Mouse (Mus musculus) limb, embryonic 13.5 days (tissue): ENCODE measurements around the gene Lrrc42. TPM values are rescaled to one million over a fixed set of nuclear protein-coding genes. Genes with fewer than 3 reads are reported as not detected.

Experiments used
- ATAC-seq: fragments of 200-750 bp; cut with Nextera tagmentation; 2 replicates; pipeline ENCODE4 v1.8.0; 2017; ENCODE audit warnings: low read depth, moderate number of reproducible peaks, moderate TSS enrichment; ENCODE audit not compliant: low FRiP score
- H3K27ac ChIP-seq: fragments of 300-500 bp; sonication (generic); 2 replicates; pipeline ENCODE4 v1.5.1; 2015; ENCODE audit warnings: inconsistent platforms, mild to moderate bottlenecking, moderate library complexity
- H3K27me3 ChIP-seq: fragments of 300-500 bp; sonication (generic); 2 replicates; pipeline ENCODE4 v1.6.1; 2015; ENCODE audit warnings: mild to moderate bottlenecking, inconsistent platforms
- H3K36me3 ChIP-seq: fragments of 300-500 bp; sonication (generic); 2 replicates; pipeline ENCODE4 v1.6.1; 2015; ENCODE audit warnings: inconsistent platforms, mild to moderate bottlenecking, moderate library complexity
- H3K4me1 ChIP-seq: fragments of 300-500 bp; sonication (generic); 2 replicates; pipeline ENCODE4 v1.6.1; 2015; ENCODE audit warnings: inconsistent platforms
- H3K4me2 ChIP-seq: fragments of 300-500 bp; sonication (generic); replicated peaks from 2 replicates; pipeline ENCODE4 v1.6.1; 2015; ENCODE audit warnings: inconsistent platforms, mild to moderate bottlenecking, moderate library complexity
- H3K4me3 ChIP-seq: fragments of 300-500 bp; sonication (generic); 2 replicates; pipeline ENCODE4 v1.5.1; 2015; ENCODE audit warnings: moderate library complexity, mild to moderate bottlenecking, inconsistent platforms
- H3K9ac ChIP-seq: fragments of 300-500 bp; sonication (generic); 2 replicates; pipeline ENCODE4 v1.6.1; 2015; ENCODE audit warnings: mild to moderate bottlenecking, inconsistent platforms
- H3K9me3 ChIP-seq: fragments of 300-500 bp; sonication (generic); 2 replicates; pipeline ENCODE4 v1.6.1; 2016; ENCODE audit warnings: inconsistent platforms
- WGBS: fragments of 180-500 bp; shearing (Covaris S2); methylation state at CpG from one replicate; pipeline ENCODE4 v1.1.7; 2015; 5-methylcytosine and 5-hydroxymethylcytosine counted together
- polyA plus RNA-seq: library from polyadenylated mRNA; unstranded; fragments of >200 nt; fragmentation: Nextera tagmentation; extraction: Ambion mirVana; gene quantifications from 2 replicates; pipeline ENCODE4 v1.2.1, GENCODE M21; 2015

Gene Lrrc42
- 102 and 103 TPM in 2 replicates for polyA plus RNA-seq

DNA sequence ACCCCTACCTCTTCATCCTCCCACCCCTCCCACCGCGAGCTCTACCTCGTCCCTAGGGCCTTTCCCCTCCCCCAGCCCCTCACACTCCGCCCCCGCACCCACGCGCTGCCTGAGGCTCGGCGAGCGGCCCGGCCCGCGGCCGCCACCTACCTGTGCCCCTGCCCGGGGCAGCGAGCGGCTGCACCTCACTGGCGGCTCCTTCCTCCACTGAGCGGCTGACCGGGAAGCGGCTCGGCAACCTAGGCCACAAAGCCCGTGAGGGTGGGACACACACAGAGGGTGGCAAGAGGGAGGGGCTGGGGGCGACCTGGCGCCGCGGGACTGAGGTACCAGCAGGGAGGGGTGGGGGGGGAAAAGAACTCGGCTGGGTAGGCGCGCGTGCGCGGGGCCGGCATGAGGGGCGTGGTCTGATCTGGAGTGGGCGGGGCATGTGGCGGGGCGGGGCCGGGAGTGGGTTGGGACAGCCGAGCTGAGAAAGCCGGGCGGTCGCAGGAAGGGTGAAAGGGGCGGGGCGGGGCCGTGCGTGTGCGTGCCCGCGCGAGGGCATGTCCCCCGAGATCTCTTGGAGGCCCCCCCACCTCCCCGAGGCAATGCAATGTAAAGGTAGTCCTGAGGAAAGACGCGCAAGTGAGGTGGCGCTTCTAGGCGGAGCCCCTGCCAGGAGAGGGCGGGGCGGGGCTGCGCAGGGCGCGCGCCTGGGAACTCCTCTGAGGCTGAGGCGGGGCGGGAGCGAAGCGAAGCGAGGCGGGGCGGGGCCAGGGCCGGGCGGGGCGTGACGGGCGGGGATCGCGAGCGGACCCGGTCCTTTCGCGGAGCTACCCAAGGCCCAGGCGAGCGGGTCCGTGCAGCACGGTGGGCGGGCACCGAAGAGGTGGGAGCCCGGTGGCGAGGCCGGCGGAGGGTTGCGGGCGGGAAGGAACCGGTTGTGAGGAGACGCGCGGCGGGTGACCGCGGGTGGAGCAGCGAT lies at the start of gene Lrrc42, which contains the start of gene Hspb11:
Lrrc42 (minus strand) TSS at position 408 of the 967 bp plus-strand sequence.
Hspb11 (plus strand) TSS at position 469 of the 967 bp plus-strand sequence.
- H3K4me1 ChIP-seq: peaks cover 37% of the 10 kb centered on the region
- H3K4me3 ChIP-seq: peak within 1 kb of the TSS; percentile 85
- H3K4me2 ChIP-seq: peak within 1 kb of the TSS; percentile 80
- peak within 1 kb of the TSS; percentile 80 for H3K27ac ChIP-seq
- H3K36me3 ChIP-seq: no peaks in the 10 kb centered on the region
- peak within 1 kb of the TSS; percentile 85 for H3K9ac ChIP-seq
- under 1% methylated on average over 87 of the region's 101 CpGs for WGBS
- peak; percentile 97 for ATAC-seq
- H3K9me3 ChIP-seq: no peaks in the 10 kb centered on the region
- H3K27me3 ChIP-seq: no peaks in the 10 kb centered on the region

DNA sequence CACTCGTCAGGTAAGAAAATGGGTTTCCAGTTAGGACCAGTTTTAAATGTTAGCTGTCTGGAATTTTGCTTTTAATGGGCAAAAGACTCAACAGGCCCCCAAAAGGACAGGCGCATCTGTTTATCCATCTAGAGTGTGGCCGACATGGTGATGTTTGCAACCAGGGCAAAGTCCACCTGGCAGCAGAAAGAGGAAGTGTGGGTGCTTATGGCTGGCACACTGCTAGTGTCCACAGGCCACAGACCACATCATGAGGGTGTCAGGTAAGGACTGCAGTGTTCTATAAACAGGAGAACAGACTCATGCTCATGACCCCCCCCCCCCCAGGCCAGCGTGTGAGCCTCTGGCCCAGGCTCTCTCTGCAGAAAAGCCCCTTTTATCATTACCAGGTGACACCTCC lies 49.5 kb upstream of the Lrrc42 start:
- ATAC-seq: no peak
- Histone ChIP-seq H3K9me3 (no peaks in the 10 kb centered on the region), H3K27ac (no peak overlapping the region), H3K4me2 (no peak overlapping the region), H3K4me1 (peaks cover 9% of the 10 kb centered on the region; the same call in 1 of the 2 replicates), H3K36me3 (no peaks in the 10 kb centered on the region), H3K4me3 (no peak overlapping the region), H3K27me3 (peaks cover 10% of the 10 kb centered on the region; the same call in 1 of the 2 replicates), H3K9ac (no peak overlapping the region)
- WGBS: 57% methylated on average over 4 of the region's 4 CpGs

DNA sequence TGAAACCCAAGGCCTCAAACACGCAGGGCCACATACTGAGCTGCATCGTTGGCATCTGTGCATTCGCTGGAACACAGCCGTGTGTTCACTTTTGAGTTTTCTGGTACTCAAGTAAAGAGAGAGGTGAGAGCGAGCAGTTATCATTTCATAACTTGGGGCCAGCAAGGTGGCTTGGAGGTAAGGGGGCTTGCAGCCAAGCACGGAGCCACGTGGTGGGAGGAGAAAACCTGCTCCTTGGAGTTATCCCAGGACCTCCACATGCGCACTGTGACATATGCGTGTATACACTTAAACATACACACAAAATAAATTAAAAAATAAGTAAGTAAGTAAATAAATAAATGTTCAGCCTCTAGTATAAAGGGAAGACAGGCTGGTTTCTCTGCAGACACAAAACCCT lies 48.9 kb upstream of the Lrrc42 start:
- no peak overlapping the region for H3K9ac ChIP-seq
- H3K4me2 ChIP-seq: no peak overlapping the region
- H3K4me3 ChIP-seq: no peak overlapping the region
- peaks cover 10% of the 10 kb centered on the region; the same call in 1 of the 2 replicates for H3K27me3 ChIP-seq
- WGBS: 86% methylated on average over 9 of the region's 9 CpGs
- H3K4me1 ChIP-seq: peaks cover 9% of the 10 kb centered on the region; the same call in 1 of the 2 replicates
- no peaks in the 10 kb centered on the region for H3K36me3 ChIP-seq
- no peaks in the 10 kb centered on the region for H3K9me3 ChIP-seq
- ATAC-seq: no peak
- no peak overlapping the region for H3K27ac ChIP-seq

DNA sequence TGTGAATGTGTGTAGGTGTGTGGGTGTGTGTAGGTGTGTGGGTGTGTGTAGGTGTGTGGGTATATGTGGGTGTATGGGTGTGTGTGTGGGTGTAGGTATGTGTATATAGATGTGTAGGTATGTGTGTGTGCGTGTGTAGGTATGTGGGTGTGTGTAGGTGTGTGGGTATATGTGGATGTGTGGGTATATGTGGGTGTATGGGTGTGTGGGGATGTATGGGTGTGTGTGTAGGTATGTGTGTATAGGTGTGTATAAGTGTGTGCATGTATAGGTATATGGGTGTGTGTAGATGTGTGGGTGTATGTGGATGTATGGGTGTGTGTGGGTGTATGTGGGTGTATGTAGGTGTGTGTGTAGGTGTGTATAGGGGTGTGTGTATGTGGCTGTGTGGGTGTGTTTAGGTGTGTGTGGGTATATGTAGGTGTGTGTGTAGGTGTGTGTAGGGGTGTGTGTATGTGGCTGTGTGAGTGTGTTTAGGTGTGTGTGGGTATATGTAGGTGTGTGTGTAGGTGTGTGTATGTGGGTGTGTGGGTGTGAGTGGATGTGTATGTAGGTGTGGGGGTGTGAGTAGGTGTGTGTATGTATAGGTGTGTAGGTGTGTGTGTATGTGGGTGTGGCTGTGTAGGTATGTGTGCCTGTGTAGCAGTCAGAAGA lies 47.7 kb upstream of the Lrrc42 start:
- Histone ChIP-seq H3K9ac (no peak overlapping the region), H3K9me3 (no peaks in the 10 kb centered on the region), H3K4me3 (no peak overlapping the region), H3K4me1 (0 out of 2 replicates have a peak, but pooled peaks cover 4% of the 10 kb centered on the region), H3K27me3 (0 out of 2 replicates have a peak, but pooled peaks cover 3% of the 10 kb centered on the region), H3K27ac (no peak overlapping the region), H3K36me3 (no peaks in the 10 kb centered on the region), H3K4me2 (no peak overlapping the region)
- no peak for ATAC-seq
- 96% methylated on average over 1 of the region's 1 CpGs for WGBS

DNA sequence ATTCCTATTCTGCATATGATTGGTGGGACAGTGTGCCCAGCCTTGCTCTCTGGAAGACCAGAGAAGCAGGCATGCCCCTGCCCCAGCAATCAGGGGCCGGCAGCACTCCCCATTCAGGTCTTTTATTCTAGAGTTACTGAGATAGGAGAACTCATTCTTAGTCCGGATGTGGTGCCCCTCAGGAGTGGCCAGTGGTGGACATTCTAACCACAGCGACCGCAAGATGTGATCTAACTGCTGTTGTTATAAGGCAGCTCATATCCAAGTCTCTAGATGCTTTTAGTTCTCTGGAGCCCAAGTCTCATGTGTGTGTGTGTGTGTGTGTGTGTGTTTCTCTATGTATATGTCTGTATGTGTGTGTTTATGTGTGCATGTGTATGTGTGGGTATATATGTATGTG lies 47.0 kb upstream of the Lrrc42 start:
- no peaks in the 10 kb centered on the region for H3K9me3 ChIP-seq
- H3K4me1 ChIP-seq: 0 out of 2 replicates have a peak, but pooled peaks cover 4% of the 10 kb centered on the region
- ATAC-seq: no peak
- H3K4me3 ChIP-seq: no peak overlapping the region
- H3K27me3 ChIP-seq: 0 out of 2 replicates have a peak, but pooled peaks cover 3% of the 10 kb centered on the region
- H3K27ac ChIP-seq: no peak overlapping the region
- H3K9ac ChIP-seq: no peak overlapping the region
- no peaks in the 10 kb centered on the region for H3K36me3 ChIP-seq
- H3K4me2 ChIP-seq: no peak overlapping the region
- 84% methylated on average over 4 of the region's 4 CpGs for WGBS

DNA sequence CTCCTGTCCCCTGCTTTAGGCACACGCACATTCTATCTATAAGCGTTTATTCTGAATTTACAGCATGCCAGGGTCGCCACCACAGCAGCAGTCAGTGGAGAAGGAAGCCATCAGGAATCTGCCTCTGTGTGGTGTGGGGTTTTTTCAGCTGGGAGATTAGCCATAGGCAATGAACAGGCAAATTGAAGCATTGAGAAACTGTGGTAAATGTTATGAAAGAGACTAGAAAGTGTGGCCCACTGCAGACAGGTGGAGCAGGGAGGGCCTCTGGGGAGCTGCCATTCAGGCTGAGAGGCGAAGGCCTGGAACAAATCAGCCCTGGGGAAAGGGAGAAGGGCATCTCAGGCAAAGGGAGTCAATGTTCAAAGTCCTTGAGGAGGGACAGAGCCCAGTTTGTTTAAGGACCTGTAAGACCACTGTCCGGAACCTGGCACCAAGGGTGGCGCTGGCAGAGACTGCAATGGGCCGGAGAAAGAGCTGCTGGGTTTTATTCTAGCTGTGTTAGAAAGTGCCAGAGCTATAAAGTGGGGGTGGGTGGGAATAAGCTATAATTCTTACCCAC lies 46.5 kb upstream of the Lrrc42 start:
- ATAC-seq: no peak
- H3K4me3 ChIP-seq: no peak overlapping the region
- H3K27me3 ChIP-seq: 0 out of 2 replicates have a peak, but pooled peaks cover 3% of the 10 kb centered on the region
- H3K4me1 ChIP-seq: no peaks in the 10 kb centered on the region
- H3K36me3 ChIP-seq: no peaks in the 10 kb centered on the region
- WGBS: 79% methylated on average over 7 of the region's 7 CpGs
- no peak overlapping the region for H3K27ac ChIP-seq
- no peaks in the 10 kb centered on the region for H3K9me3 ChIP-seq
- no peak overlapping the region for H3K4me2 ChIP-seq
- H3K9ac ChIP-seq: no peak overlapping the region

DNA sequence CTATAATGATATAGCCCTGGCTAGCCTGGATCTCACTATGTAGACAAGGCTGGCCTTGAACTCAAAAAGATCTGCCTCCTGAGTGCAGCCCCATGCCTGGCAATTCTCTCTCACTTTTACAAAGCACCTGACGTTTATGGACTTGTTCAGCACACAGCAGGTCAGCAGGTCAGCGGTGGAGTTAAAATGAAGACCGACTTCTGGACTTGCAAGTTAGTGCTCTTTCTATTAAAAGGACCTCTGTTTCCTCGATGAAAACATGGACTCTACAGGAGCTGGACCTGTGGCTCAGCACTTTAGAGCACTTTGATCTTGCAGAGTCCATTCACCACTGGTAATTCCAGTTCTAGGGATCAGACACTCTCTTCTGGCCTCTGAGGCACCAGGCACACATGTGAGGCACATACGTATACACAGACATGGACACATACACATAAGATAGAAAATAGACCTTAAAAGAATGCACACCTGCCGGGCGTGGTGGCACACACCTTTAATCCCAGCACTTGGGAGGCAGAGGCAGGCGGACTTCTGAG lies 44.8 kb upstream of the Lrrc42 start:
- Histone ChIP-seq H3K27me3 (no peaks in the 10 kb centered on the region), H3K9ac (no peak overlapping the region), H3K4me3 (no peak overlapping the region), H3K4me2 (no peak overlapping the region), H3K36me3 (no peaks in the 10 kb centered on the region), H3K9me3 (no peaks in the 10 kb centered on the region), H3K4me1 (no peaks in the 10 kb centered on the region), H3K27ac (no peak overlapping the region)
- ATAC-seq: no peak
- WGBS: 69% methylated on average over 8 of the region's 8 CpGs

DNA sequence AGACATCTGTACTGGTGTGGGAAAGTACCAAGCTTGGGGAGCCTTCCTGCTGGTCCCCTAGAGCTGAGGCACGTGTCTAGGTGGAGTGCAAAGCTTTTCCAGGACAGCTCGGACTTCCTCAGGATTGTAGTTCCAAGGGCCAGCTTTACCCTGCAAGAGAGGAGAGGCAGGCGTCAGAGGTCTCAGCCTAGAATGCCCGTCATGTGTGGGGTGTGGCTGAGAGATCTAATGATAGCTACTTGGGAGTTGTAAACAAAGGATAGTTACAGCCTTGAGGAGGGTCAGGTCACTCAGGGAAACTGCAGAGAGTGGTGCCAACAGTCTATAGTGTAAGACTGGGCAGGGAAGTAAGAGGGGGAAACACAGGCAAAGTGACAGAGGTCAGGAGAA lies 38.9 kb upstream of the Lrrc42 start:
- Histone ChIP-seq H3K9me3 (no peaks in the 10 kb centered on the region), H3K36me3 (no peaks in the 10 kb centered on the region), H3K4me1 (no peaks in the 10 kb centered on the region), H3K4me3 (no peak overlapping the region), H3K4me2 (no peak overlapping the region), H3K27ac (no peak overlapping the region), H3K9ac (no peak overlapping the region), H3K27me3 (no peaks in the 10 kb centered on the region)
- no peak for ATAC-seq
- WGBS: 34% methylated on average over 4 of the region's 4 CpGs

DNA sequence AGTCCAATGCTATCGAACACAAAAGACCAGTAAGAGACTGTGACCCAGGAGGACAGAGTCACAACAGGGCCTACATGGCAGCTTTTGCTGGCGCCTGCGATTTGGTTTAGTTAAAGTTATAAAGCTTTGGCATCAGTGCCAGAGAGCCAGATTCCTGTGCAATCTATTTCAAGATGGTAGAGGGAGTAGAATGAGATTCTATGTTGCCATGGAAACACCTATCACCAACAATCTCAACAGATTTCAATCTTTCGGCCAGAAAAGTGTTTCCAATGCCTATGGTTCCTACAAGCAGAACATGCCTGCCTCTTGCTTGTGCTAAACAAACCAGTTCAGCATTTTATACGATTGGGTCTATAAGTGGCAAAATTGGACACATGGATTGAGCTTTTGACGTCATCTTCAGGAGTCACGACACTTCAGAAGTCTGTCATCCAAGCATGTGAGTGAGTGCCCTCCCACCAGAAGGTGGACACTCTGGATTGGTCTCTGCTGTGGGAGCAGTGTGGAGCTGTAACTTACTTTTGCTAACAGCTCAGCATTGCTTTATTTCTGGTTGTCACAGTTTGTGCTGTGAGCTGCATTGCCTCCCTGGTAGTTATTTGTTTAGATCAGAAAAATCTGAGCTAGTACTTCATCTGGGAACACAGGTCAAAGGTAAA lies 38.4 kb upstream of the Lrrc42 start:
- 90% methylated on average over 7 of the region's 7 CpGs for WGBS
- no peak overlapping the region for H3K4me3 ChIP-seq
- no peaks in the 10 kb centered on the region for H3K4me1 ChIP-seq
- no peak for ATAC-seq
- H3K27ac ChIP-seq: no peak overlapping the region
- H3K36me3 ChIP-seq: no peaks in the 10 kb centered on the region
- no peak overlapping the region for H3K9ac ChIP-seq
- H3K27me3 ChIP-seq: no peaks in the 10 kb centered on the region
- H3K4me2 ChIP-seq: no peak overlapping the region
- H3K9me3 ChIP-seq: no peaks in the 10 kb centered on the region

DNA sequence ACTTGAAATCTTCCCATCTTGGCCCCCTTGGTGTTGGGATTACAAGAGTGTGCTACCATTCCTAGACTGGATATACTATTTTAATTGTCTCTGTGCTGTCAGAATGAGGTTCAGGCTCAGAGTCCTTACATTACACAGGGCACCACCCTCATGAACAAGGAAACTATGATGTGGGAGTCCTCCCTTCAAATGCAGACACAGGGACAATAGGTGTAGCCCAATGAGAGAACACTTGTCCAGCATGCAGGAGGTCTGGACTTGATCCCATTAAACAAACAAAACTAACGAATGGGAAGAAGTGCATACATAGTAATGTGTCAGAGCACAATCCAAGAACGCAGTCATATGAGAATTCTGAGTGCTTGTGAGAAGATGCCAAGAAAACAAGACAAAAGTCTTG lies 34.2 kb upstream of the Lrrc42 start:
- WGBS: 89% methylated on average over 2 of the region's 2 CpGs

DNA sequence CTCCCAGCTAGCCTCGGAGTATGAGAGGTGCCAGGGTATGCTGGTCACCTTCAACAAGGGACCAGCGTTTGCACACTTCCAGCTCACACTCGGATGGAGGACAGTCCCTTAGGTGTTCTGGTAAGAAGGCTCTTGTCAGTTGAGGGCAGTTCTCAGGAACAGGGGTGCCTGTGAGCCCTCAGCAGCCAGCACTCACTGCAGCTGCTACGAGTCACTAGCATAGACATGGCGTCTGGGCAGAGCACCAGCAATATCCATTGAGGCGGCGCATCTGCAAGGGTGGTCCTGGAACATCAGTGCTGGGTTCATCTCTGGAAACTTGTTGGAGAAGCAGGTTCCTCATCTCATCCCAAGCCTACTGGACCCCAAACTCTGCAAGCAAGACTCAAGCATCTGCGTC lies 33.1 kb upstream of the Lrrc42 start:
- no peaks in the 10 kb centered on the region for H3K9me3 ChIP-seq
- peaks cover 11% of the 10 kb centered on the region; the same call in 1 of the 2 replicates for H3K36me3 ChIP-seq
- ATAC-seq: no peak
- WGBS: 91% methylated on average over 8 of the region's 8 CpGs
- H3K9ac ChIP-seq: no peak overlapping the region
- no peak overlapping the region for H3K4me3 ChIP-seq
- H3K4me2 ChIP-seq: no peak overlapping the region
- no peaks in the 10 kb centered on the region for H3K4me1 ChIP-seq
- no peaks in the 10 kb centered on the region for H3K27me3 ChIP-seq
- no peak overlapping the region for H3K27ac ChIP-seq

More for the DNA sequence above, 34.2 kb upstream of the Lrrc42 start:
- no peak for ATAC-seq
- no peak overlapping the region for H3K4me2 ChIP-seq
- no peaks in the 10 kb centered on the region for H3K27me3 ChIP-seq
- H3K4me1 ChIP-seq: no peaks in the 10 kb centered on the region
- H3K4me3 ChIP-seq: no peak overlapping the region
- H3K27ac ChIP-seq: no peak overlapping the region
- H3K9ac ChIP-seq: no peak overlapping the region
- H3K9me3 ChIP-seq: no peaks in the 10 kb centered on the region
- H3K36me3 ChIP-seq: peaks cover 8% of the 10 kb centered on the region; the same call in 1 of the 2 replicates
